Mouse (Mus musculus): ENCODE measurements around the gene Elk1. TPM values are rescaled to one million over a fixed set of nuclear protein-coding genes. Genes with fewer than 3 reads are reported as not detected.

Elk1 gene
- polyA plus RNA-seq (2014; fragmentation: Illumina TruSeq; extraction: RNeasy Lipid Tissue Mini Kit (QIAGEN cat#74804); ENCODE audit: low read depth, low replicate concordance): 2.1 TPM

GRCm38 (mm10) chrX:20950191-20950880, at the start of gene Elk1:
Gene Elk1, minus strand, starts transcription at chrX:20950608.

GRCm38 (mm10) chrX:20961477-20962378, 11.3 kb upstream of the Elk1 start, which contains the start of gene Uxt:
Gene Uxt, minus strand, starts transcription at chrX:20962017.

GRCm38 (mm10) chrX:20931364-20931763, 19.0 kb downstream of the Elk1 start, which contains the start of gene Cfp:
Gene Cfp, minus strand, starts transcription at chrX:20931555.

GRCm38 (mm10) chrX:20920844-20921364, 29.5 kb downstream of the Elk1 start, which contains the start of gene Syn1:
Gene Syn1, minus strand, starts transcription at chrX:20921004.

Other genes starting within 250 kb of the Elk1 start
- gene Usp11, start 246.7 kb downstream of the Elk1 start, polyA plus RNA-seq (2014; fragmentation: Illumina TruSeq; extraction: RNeasy Lipid Tissue Mini Kit (QIAGEN cat#74804); ENCODE audit: low read depth, low replicate concordance): 2.5 TPM
- 13.5 TPM for gene Araf, start 152.8 kb downstream of the Elk1 start, polyA plus RNA-seq (2014; fragmentation: Illumina TruSeq; extraction: RNeasy Lipid Tissue Mini Kit (QIAGEN cat#74804); ENCODE audit: low read depth, low replicate concordance)
- 0.56 TPM for gene Timp1, start 80.4 kb downstream of the Elk1 start, polyA plus RNA-seq (2014; fragmentation: Illumina TruSeq; extraction: RNeasy Lipid Tissue Mini Kit (QIAGEN cat#74804); ENCODE audit: low read depth, low replicate concordance)
- gene Syn1, start 29.6 kb downstream of the Elk1 start, polyA plus RNA-seq (2014; fragmentation: Illumina TruSeq; extraction: RNeasy Lipid Tissue Mini Kit (QIAGEN cat#74804); ENCODE audit: low read depth, low replicate concordance): 0.25 TPM
- gene Cfp, start 19.1 kb downstream of the Elk1 start, polyA plus RNA-seq (2014; fragmentation: Illumina TruSeq; extraction: RNeasy Lipid Tissue Mini Kit (QIAGEN cat#74804); ENCODE audit: low read depth, low replicate concordance): 0.21 TPM
- gene Uxt, start 11.4 kb upstream of the Elk1 start, polyA plus RNA-seq (2014; fragmentation: Illumina TruSeq; extraction: RNeasy Lipid Tissue Mini Kit (QIAGEN cat#74804); ENCODE audit: low read depth, low replicate concordance): 6.1 TPM
- gene Zfp182, start 111.7 kb upstream of the Elk1 start, polyA plus RNA-seq (2014; fragmentation: Illumina TruSeq; extraction: RNeasy Lipid Tissue Mini Kit (QIAGEN cat#74804); ENCODE audit: low read depth, low replicate concordance): 6.3 TPM
- 32.3 TPM for gene Spaca5, start 117.8 kb upstream of the Elk1 start, polyA plus RNA-seq (2014; fragmentation: Illumina TruSeq; extraction: RNeasy Lipid Tissue Mini Kit (QIAGEN cat#74804); ENCODE audit: low read depth, low replicate concordance)
- gene Zfp300, start 138.9 kb upstream of the Elk1 start, polyA plus RNA-seq (2014; fragmentation: Illumina TruSeq; extraction: RNeasy Lipid Tissue Mini Kit (QIAGEN cat#74804); ENCODE audit: low read depth, low replicate concordance): 1.8 TPM
- gene Ssxa1, start 165.2 kb upstream of the Elk1 start, polyA plus RNA-seq (2014; fragmentation: Illumina TruSeq; extraction: RNeasy Lipid Tissue Mini Kit (QIAGEN cat#74804); ENCODE audit: low read depth, low replicate concordance): 11.4 TPM
- gene Gm21876, start 225.0 kb upstream of the Elk1 start, polyA plus RNA-seq (2014; fragmentation: Illumina TruSeq; extraction: RNeasy Lipid Tissue Mini Kit (QIAGEN cat#74804); ENCODE audit: low read depth, low replicate concordance): 28.4 TPM